Mouse (Mus musculus): ENCODE data around the gene Grid1. TPM values are rescaled to one million over a fixed set of nuclear protein-coding genes. Genes with fewer than 3 reads are reported as not detected.

Grid1 gene
- total RNA-seq, 2 experiments from 2014 or later: 55.1 to 57.2 TPM

DNA sequence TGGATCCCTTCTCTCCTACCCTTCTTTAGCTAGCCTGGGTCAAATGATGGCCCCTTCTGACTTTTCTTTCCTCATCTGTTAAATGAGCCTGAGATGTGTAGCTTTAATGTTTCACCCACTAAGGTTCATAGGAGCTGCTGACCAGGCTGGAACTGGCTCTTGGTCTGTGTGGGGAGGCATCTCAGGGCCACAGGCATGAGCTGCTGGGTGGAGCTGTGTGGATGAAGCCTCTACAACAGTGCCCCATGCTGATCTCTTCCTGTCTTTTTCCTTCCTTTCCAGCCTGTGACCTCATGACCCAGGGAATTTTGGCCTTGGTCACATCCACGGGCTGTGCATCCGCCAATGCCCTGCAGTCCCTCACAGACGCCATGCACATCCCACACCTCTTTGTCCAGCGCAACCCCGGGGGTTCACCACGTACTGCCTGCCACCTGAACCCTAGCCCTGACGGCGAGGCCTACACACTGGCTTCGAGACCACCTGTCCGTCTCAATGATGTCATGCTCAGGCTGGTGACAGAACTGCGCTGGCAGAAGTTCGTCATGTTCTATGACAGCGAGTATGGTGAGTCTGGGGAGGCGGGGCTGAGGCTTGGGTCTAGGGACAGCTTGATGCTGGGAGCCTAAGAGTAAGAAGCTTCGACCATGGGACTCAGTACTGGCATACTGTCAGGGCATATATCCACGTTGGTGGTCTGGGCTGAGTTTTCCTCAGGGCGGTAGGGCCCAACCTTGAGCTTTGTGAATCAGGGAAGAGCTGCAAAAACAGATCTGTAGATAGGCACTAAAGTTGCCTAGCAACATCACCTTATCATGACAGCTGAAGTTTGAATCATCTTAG lies 125.8 kb downstream of the Grid1 start:
- no peak for TF ChIP-seq CTCF (conservative IDR thresholded peaks at IDR 0.05)
- Histone ChIP-seq H3K4me3 (no peak overlapping the region), H3K27ac (peak overlapping the region; percentile 79)
- DNase-seq (ENCODE audit: low spot score in 2 of 2): no peak

DNA sequence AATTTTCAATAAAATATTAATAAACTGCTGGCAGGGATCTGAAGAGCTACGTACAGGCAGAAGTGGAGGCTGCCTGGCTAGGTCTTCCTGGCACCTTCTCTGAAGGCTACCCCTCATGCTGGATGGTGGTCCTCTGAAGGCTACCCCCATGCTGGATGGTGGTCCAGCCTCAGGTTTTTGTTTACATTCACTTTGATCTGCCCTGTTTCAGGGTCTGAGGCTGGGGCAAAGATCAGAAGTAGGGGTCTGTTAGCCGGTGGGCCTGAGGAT lies 126.3 kb downstream of the Grid1 start:
- no peak for DNase-seq (ENCODE audit: low spot score in 2 of 2)
- Histone ChIP-seq H3K27ac (peak overlapping the region; percentile 79; the same call in 1 of the 2 replicates), H3K4me3 (no peak overlapping the region)
- no peak for TF ChIP-seq CTCF (conservative IDR thresholded peaks at IDR 0.05)

DNA sequence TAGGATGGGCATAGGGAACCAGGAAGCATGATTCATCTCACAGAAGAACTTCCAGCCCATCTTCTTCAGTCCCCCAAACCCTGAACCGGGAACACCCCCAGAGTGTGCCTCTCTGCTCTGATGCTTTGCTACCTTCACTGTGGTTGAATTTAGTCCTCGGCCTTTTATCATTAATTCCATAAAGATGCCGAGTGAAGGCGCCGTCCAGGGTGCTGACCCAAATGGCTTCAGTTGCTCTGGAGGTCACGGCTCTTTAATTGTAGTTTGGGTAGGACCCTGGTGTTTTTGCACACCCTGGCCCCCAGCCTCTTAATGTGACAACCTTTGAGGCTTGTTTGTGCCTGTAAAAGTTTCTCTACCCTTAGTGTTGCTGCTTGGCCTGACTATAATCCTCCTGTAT lies 128.3 kb downstream of the Grid1 start:
- Histone ChIP-seq H3K4me3 (no peak overlapping the region), H3K27ac (no peak overlapping the region)
- DNase-seq (ENCODE audit: low spot score in 2 of 2): no peak
- TF ChIP-seq CTCF (conservative IDR thresholded peaks at IDR 0.05): no peak

DNA sequence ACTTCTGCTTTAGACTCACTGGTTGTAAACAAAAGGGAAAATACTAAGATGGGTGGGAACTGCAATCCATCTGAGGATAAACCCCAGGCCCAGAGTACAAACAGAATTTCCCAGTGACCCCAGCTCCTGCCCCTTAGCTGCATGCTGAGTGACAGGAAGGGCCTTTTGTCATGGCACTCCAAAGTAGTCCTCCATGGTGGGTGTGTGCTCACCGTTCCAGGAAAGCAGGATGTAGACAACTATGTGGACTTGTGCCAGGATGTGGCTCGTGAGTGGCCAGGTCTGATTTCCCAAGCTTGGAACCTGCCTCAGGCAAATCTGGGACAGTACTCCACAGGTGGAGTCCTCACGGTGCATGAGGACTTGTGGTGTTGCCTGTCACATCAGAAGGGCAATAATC lies 132.4 kb downstream of the Grid1 start:
- Histone ChIP-seq H3K27ac (no peak overlapping the region), H3K4me3 (no peak overlapping the region)
- no peak for TF ChIP-seq CTCF (conservative IDR thresholded peaks at IDR 0.05)
- DNase-seq (ENCODE audit: low spot score in 2 of 2): no peak

DNA sequence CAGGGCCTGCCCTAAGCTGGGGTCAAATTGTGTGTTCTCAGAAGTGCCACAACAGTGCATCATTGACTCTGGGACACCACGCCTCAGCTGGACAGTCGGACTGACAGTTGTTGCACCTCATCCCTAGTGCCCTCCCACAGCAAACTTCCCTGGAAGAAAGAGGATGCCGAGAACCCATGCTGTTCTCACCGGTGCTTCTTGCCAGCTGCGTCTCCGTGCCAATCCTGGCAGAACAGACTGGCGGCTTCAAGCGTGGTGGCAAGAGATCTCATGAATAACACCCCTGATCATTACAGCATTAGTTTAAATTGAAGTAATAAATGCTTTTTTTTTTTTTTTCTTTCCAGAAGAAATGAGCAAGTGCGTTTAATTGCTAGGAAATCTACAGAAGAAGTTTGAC lies 133.7 kb downstream of the Grid1 start:
- DNase-seq (ENCODE audit: low spot score in 2 of 2): peak in 1 of 2 experiments; percentile 46
- TF ChIP-seq CTCF (conservative IDR thresholded peaks at IDR 0.05): no peak
- H3K27ac ChIP-seq: no peak overlapping the region
- H3K4me3 ChIP-seq: no peak overlapping the region

DNA sequence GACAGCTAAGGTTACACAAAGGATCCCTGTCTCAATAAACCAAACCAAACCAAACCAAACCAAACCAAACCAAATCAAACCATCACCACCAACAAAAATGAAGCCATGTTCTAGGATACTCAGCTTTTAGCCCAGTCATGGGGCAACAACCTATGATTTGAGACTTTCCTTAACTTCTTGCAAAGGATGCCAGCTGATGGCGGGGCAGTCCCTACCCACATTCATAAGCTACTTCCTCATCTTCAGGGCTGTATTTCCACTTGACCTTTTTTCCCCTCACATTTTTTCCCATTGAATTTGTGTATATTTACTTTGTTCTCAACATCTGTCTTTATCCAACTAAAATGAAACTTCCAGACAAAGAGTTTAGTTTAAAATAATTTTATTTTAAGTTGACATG lies 135.8 kb downstream of the Grid1 start:
- Histone ChIP-seq H3K27ac (no peak overlapping the region), H3K4me3 (no peak overlapping the region)
- no peak for TF ChIP-seq CTCF (conservative IDR thresholded peaks at IDR 0.05)
- DNase-seq (ENCODE audit: low spot score in 2 of 2): no peak

DNA sequence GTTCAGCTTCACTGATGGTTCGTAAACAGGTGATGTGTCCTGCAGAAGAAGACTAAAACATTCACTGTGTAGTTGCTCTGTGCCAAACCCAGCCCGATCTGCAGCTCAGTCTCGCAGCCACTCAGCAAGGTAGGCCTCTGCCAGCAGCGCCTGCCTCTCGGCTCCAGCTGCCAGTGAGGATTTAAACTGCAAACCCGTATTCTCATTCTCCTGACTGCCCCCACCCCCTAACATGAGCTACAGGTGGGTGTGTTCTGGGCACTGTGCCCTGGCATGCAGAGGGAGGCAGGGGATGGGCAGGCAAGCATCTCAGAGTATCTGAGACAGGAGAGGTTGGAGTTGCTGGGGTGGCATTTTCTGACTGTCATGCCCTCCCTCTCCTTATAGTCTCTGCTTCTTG lies 140.3 kb downstream of the Grid1 start:
- no peak for TF ChIP-seq CTCF (conservative IDR thresholded peaks at IDR 0.05)
- DNase-seq (ENCODE audit: low spot score in 2 of 2): peak; percentile 38 to 56
- no peak overlapping the region for H3K4me3 ChIP-seq
- H3K27ac ChIP-seq: no peak overlapping the region

DNA sequence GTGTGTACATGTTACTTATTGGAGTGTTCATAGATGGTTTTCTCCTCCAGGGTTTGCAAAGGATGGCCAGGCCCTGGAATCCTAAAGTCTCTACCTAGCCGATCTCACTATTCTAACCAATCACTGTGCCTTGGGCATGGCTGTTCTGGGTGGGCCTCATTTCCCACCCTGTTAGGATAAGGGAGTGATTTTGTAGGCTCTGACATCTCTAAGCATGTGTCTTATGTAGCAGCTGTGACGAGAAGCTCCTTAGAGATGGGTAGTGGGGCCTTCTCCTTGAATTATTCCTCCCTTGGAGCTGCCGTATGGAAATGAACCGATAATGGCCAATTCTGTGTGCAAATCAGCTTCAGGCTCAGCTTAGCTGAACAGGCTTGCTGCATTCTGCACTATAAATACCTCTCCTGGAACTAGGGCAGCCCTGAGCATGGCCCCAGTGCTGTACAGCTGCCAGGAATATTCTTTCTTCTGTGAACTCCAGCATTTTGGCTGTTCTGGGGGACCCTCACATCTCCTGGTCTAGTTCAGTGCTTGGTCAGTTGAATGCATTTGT lies 143.8 kb downstream of the Grid1 start:
- no peak for TF ChIP-seq CTCF (conservative IDR thresholded peaks at IDR 0.05)
- Histone ChIP-seq H3K4me3 (no peak overlapping the region), H3K27ac (peak overlapping the region; percentile 32; the same call in 1 of the 2 replicates)
- DNase-seq (ENCODE audit: low spot score in 2 of 2): no peak

DNA sequence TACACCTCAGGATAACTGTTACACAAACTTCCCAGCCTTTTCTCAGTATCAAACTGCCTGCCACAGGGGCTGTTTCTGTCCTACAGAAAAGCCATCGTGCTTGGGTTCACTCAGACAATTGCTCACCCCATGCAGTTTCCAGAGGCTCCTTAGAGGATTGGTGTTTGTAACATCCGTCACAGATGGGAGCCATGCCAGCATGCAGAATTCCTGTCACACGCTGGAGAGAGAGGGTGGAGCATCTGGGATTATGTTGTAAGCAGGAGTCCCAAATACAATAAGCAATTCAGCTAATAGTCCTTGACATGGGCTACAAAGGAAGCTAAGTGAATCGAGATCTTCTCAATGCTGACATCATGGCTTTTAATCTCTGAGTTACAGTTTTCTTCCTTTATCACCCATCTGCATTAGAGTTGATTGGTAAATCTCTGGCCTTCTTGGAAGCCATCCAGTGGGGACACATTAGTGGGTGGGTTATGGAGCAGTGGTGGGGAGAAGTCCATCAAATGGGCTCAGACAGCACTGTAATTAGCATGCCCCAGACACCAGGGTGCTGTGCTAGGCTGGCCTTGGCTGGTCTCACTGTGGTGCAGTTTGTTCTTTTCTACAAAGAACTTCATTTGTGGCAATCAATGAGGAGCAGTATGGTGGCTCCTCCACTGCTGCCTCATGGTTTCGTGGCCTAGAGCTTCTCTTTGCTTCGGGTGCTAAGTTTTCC lies 149.4 kb downstream of the Grid1 start:
- no peak for DNase-seq (ENCODE audit: low spot score in 2 of 2)
- H3K4me3 ChIP-seq: no peak overlapping the region
- no peak for TF ChIP-seq CTCF (conservative IDR thresholded peaks at IDR 0.05)
- no peak overlapping the region for H3K27ac ChIP-seq

DNA sequence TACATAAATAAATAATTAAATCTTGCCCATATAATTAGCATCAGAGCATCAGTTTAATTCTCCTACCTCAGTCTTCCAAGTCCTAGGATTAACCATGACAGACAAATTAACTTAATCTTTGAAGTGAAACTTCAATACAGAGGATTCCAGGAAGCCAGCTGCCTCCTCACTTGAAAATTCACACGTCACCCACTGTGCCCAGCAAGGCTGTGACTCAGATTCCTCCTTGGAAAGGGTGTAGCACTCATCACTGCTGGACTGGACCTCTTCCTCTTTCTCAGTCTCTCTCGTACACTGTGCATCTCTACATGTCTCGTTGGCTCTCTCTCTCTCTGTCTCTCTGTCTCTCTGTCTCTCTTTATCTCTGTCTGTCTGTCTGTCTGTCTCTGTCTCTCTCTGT lies 153.0 kb downstream of the Grid1 start:
- no peak for DNase-seq (ENCODE audit: low spot score in 2 of 2)
- Histone ChIP-seq H3K27ac (no peak overlapping the region), H3K4me3 (no peak overlapping the region)
- TF ChIP-seq CTCF (conservative IDR thresholded peaks at IDR 0.05): no peak

DNA sequence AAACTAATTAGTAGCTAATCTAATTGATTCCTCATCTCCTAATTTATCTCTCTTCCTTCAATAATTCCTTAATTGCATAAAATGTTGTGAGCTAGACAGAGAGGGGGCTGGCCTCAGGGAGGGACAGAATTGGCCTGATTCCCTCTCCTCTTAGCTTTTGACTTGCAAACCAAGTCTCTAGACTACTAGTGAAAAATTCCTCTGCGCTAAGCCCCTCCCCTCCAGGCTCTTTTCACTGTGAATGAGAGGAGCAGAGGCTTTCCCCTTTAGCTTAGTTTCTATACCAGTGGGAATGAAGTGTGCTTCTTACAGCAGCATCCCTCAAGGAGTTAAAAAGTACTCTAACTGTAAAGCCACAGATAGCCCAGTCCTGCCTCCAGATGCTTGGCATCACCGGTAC lies 160.8 kb downstream of the Grid1 start:
- DNase-seq (ENCODE audit: low spot score in 2 of 2): no peak
- H3K4me3 ChIP-seq: no peak overlapping the region
- no peak for TF ChIP-seq CTCF (conservative IDR thresholded peaks at IDR 0.05)
- no peak overlapping the region for H3K27ac ChIP-seq

DNA sequence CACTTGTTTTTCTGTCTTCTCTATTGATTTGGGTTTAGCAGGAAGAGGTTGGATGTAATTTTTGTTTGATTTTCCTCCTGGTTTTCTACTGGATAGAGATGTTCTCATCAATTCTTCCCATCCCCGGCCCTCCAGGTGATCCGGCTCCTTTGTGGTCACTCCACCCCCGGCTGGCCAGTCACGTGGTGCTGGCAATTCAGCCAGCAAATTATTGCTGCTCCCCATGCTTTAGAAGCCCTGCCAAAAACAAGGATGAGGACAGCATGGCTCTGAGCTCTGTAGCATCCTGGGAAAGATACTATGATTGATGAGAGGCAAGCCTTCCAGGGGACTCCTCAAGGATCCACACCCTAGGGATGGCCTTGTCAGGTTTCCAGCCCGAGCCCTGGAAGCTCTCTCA lies 169.2 kb downstream of the Grid1 start:
- TF ChIP-seq CTCF (conservative IDR thresholded peaks at IDR 0.05): no peak
- H3K4me3 ChIP-seq: no peak overlapping the region
- no peak overlapping the region for H3K27ac ChIP-seq
- DNase-seq (ENCODE audit: low spot score in 2 of 2): no peak

DNA sequence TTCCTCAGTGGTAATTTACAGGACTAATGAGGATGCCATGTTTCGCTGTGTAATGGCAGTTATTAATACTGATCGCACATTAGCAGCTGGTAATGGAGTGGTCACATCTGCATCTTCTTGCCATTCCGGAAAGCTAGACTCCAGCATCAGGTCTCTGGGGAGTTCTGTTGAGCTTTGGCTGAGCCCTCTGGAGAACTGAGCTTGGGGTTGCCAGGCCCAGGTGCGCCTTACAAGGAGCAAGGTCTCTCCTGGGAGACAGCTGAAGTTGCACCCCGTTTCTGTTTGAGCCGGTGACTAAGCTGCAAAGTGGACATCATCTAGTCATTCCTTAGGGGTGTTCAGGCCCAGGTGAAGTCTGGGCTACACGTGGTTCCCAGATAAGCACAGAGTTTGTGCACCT lies 186.8 kb downstream of the Grid1 start:
- DNase-seq (ENCODE audit: low spot score in 2 of 2): no peak

DNA sequence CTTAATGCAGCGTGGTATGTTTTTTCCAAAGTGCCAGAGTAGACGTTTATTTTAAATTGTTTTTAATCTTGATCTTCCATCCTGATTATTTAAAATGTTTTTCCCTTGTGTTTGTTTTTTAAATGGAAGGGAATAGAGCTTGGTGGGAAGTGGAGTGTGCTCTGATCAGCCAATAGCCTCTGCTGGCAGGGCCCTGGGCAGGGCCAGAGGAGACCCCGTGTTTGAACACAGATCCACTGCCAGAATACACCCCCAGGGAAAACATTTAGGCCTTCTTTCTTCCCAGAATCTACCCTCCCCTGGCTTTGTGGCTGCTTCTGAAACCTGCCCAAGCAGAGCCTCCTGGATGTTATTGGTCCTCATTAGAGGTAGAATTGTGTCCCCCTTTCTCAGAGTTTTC lies 188.8 kb downstream of the Grid1 start:
- no peak overlapping the region for H3K4me3 ChIP-seq
- H3K27ac ChIP-seq: peak overlapping the region; percentile 43
- DNase-seq (ENCODE audit: low spot score in 2 of 2): no peak
- TF ChIP-seq CTCF (conservative IDR thresholded peaks at IDR 0.05): no peak

More for the DNA sequence above, 186.8 kb downstream of the Grid1 start:
- Histone ChIP-seq H3K4me3 (no peak overlapping the region), H3K27ac (no peak overlapping the region)
- no peak for TF ChIP-seq CTCF (conservative IDR thresholded peaks at IDR 0.05)
